Comparison of ENCODE assay signal across 12 mouse cellular contexts in the genomic region with DNA sequence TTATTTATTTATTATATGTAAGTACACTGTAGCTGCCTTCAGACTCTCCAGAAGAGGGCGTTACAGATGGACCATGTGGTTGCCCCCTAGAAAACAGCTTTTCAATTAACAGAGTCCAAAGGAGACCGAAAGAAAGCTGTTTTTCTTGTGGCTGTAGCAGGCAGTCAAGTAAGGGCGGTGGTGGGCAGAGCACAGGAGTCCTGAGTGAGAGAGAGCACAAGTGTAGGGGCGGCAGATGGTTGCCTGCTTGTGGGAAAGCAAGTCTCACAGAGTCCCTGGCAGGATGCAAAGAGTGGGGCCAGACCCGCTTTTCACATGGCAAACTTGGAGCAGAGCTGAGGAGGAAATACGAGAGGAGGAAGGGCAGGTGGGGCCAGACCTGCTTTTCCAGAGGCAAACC. TPM values are rescaled to one million over a fixed set of nuclear protein-coding genes. Genes with fewer than 3 reads are reported as not detected.
A peak's percentile ranks its signal among the peaks of the same experiment; 100 is the strongest.
DNase-seq lines count a peak whose midpoint lies in the region; ATAC-seq and TF ChIP-seq lines count a peak whose summit lies in the region.
"Had no signal": no experiment of that assay in that cellular context is flagged by ENCODE, and none has a peak within 500 bp of the region (broad histone marks: within the 10 kb centered on the region; RNA-seq: fewer than 3 reads in every experiment).

No protein-coding gene starts in this region.

- H3K9ac ChIP-seq in heart, embryonic 16.5 days (ENCODE audit: low read length) = no peak overlapping the region
- H3K9ac ChIP-seq in lung, postnatal 0 days (replicated peaks; ENCODE audit: low read depth) = no peak overlapping the region
- H3K9ac ChIP-seq: embryonic facial prominence, embryonic 15.5 days had no signal

- DNase-seq in heart, postnatal 10 days = no peak
- DNase-seq in lung, postnatal 0 days (ENCODE audit: low spot score) = no peak
- DNase-seq in lung, postnatal 14 days = no peak
- peak; percentile 52 for DNase-seq in brain, adult 2 months (ENCODE audit: low read depth, low spot score)
- peak; percentile 46 to 55 for DNase-seq in layer of hippocampus, postnatal 36 days
- DNase-seq in gastrocnemius, adult 8-10 months (ENCODE audit: low spot score in 2 of 2) = no peak
- DNase-seq: adrenal gland, postnatal 25 days; cerebellum, adult 11 months had no signal

- no peak for ATAC-seq in heart, embryonic 16.5 days (replicated peaks; ENCODE audit: extremely low read depth, insufficient read depth, low FRiP score)
- ATAC-seq in lung, postnatal 0 days = peak; percentile 12

- H3K9me3 ChIP-seq in heart, embryonic 16.5 days (replicated peaks; ENCODE audit: control insufficient read depth, low read length) = no peaks in the 10 kb centered on the region
- no peaks in the 10 kb centered on the region for H3K9me3 ChIP-seq in lung, postnatal 0 days (ENCODE audit: low read length)
- H3K9me3 ChIP-seq: embryonic facial prominence, embryonic 15.5 days had no signal

- WGBS in heart, embryonic 16.5 days = 62% methylated on average over 6 of the region's 6 CpGs
- WGBS in lung, postnatal 0 days = 45% methylated on average over 6 of the region's 6 CpGs

- H3K4me2 ChIP-seq in heart, embryonic 16.5 days (ENCODE audit: low read depth, low read length) = peak overlapping the region; percentile 52
- H3K4me2 ChIP-seq in lung, postnatal 0 days (replicated peaks; ENCODE audit: low read depth, low read length) = peak overlapping the region; percentile 36; the same call in 1 of the 2 replicates

- H3K4me3 ChIP-seq in heart, embryonic 16.5 days (ENCODE audit: low read length) = no peak overlapping the region
- no peak overlapping the region for H3K4me3 ChIP-seq in lung, postnatal 0 days (ENCODE audit: low read depth, low read length)
- H3K4me3 ChIP-seq: embryonic facial prominence, embryonic 15.5 days had no signal

- intact Hi-C loops in heart, postnatal 10 days (cut with DNase I) = no loop called here

- H3K36me3 ChIP-seq in heart, embryonic 16.5 days (ENCODE audit: control insufficient read depth, insufficient read depth) = no peaks in the 10 kb centered on the region
- H3K36me3 ChIP-seq in lung, postnatal 0 days (ENCODE audit: insufficient read depth, low read length) = no peaks in the 10 kb centered on the region
- H3K36me3 ChIP-seq: embryonic facial prominence, embryonic 15.5 days had no signal

- no peaks in the 10 kb centered on the region for H3K4me1 ChIP-seq in heart, embryonic 16.5 days (ENCODE audit: control insufficient read depth, insufficient read depth, low read length)
- no peaks in the 10 kb centered on the region for H3K4me1 ChIP-seq in lung, postnatal 0 days (ENCODE audit: insufficient read depth, low read depth, low read length)
- H3K4me1 ChIP-seq: embryonic facial prominence, embryonic 15.5 days had no signal

- no peak for TF ChIP-seq CTCF in lung, postnatal 0 days (IDR thresholded peaks at IDR 0.05)

- H3K27me3 ChIP-seq in heart, embryonic 16.5 days (ENCODE audit: control insufficient read depth, insufficient read depth, low read length) = no peaks in the 10 kb centered on the region
- H3K27me3 ChIP-seq in lung, postnatal 0 days (replicated peaks; ENCODE audit: insufficient read depth, low read length) = no peaks in the 10 kb centered on the region
- H3K27me3 ChIP-seq: embryonic facial prominence, embryonic 15.5 days had no signal

- H3K27ac ChIP-seq in heart, embryonic 16.5 days (ENCODE audit: low read length) = no peak overlapping the region
- no peak overlapping the region for H3K27ac ChIP-seq in lung, postnatal 0 days (ENCODE audit: low read length)
- H3K27ac ChIP-seq: embryonic facial prominence, embryonic 15.5 days; hindbrain, postnatal 0 days had no signal

- no peak for TF ChIP-seq EP300 in lung, postnatal 0 days (IDR thresholded peaks at IDR 0.05)

RNA-seq across cellular contexts. Expression of gene Gpt2, which starts 9.9 kb away (rescaled TPM):
- 5.7 and 6.1 TPM in 2 replicates for polyA plus RNA-seq in heart, embryonic 16.5 days (2015; fragmentation: Nextera tagmentation; extraction: Ambion mirVana)
- total RNA-seq in heart, postnatal 10 days (2021) = 10 to 100 TPM; 18.8 to 20.3 TPM
- 4.6 and 6.7 TPM in 2 replicates for polyA plus RNA-seq in lung, postnatal 0 days (2015; fragmentation: Nextera tagmentation; extraction: Ambion mirVana)
- total RNA-seq in layer of hippocampus, postnatal 36 days (2021) = 10 to 100 TPM; 75.5 to 86.1 TPM
- total RNA-seq in gastrocnemius, adult 8-10 months (2022) = 100 to 1,000 TPM; 252 to 313 (median 291) TPM
- total RNA-seq: monocyte, adult 5-6 weeks had no signal

RNA-seq across cellular contexts. Expression of gene 4921524J17Rik, which starts 49.8 kb away (rescaled TPM):
- 56.8 and 70.0 TPM in 2 replicates for polyA plus RNA-seq in heart, embryonic 16.5 days (2015; fragmentation: Nextera tagmentation; extraction: Ambion mirVana)
- total RNA-seq in heart, postnatal 10 days (2021) = 10 to 100 TPM; 17.9 to 21.6 TPM
- 41.9 and 42.4 TPM in 2 replicates for polyA plus RNA-seq in lung, postnatal 0 days (2015; fragmentation: Nextera tagmentation; extraction: Ambion mirVana)
- 10 to 100 TPM; 16.8 to 17.1 TPM for total RNA-seq in layer of hippocampus, postnatal 36 days (2021)
- 10 to 100 TPM in 2 of 4 experiments, 1 to 10 TPM in 2; 9.1 to 12.6 (median 10.2) TPM for total RNA-seq in gastrocnemius, adult 8-10 months (2022)

Comparison
In these comparisons a context has a peak if more than half of its experiments do, and no peak if none do; other contexts are left out.
1. DNase-seq: peak in brain, adult 2 months (single experiment) and layer of hippocampus, postnatal 36 days (2 of 2); none in heart, postnatal 10 days (0 of 2), lung, postnatal 0 days (single experiment), lung, postnatal 14 days (single experiment) and gastrocnemius, adult 8-10 months (0 of 2).